Mouse (Mus musculus) embryonic fibroblast, embryonic 13.5 days (primary cell): ENCODE measurements around the gene Myh8.

ENCODE experiments used
- CTCF ChIP-seq: IDR thresholded peaks from 2 replicates; pipeline ENCODE4 v1.5.1; 2011; ENCODE audit warnings: mild to moderate bottlenecking, control low read depth, low read length, moderate library complexity, borderline replicate concordance; ENCODE audit not compliant: insufficient read depth
- POLR2A ChIP-seq: IDR thresholded peaks from 2 replicates; pipeline ENCODE4 v1.6.1; 2011; ENCODE audit warnings: low read depth, mild to moderate bottlenecking, control low read depth, low read length, moderate library complexity

- no peak for TF ChIP-seq POLR2A
- TF ChIP-seq CTCF = no peak
These were observed 41.1 kb upstream of the Myh8 start for GRCm38 (mm10) chr11:67235639-67236358.
